Mouse (Mus musculus) limb, embryonic 14.5 days (tissue): ENCODE measurements around the gene Ttc7. TPM values are rescaled to one million over a fixed set of nuclear protein-coding genes. Genes with fewer than 3 reads are reported as not detected.

Experiments used
- ATAC-seq: fragments of 200-750 bp; cut with Nextera tagmentation; 2 replicates; pipeline ENCODE4 v1.8.0; 2017; ENCODE audit warnings: low read depth, moderate number of reproducible peaks, moderate TSS enrichment; ENCODE audit not compliant: low FRiP score
- DNase-seq: peaks from one replicate; pipeline ENCODE4 v3.0.0-alpha.2; 2015; ENCODE audit warnings: low spot score
- H3K27ac ChIP-seq: fragments of 300-500 bp; sonication (generic); replicated peaks from 2 replicates; pipeline ENCODE4 v1.5.1; 2014; ENCODE audit warnings: low read depth, mild to moderate bottlenecking, low read length, moderate library complexity, mixed read lengths
- H3K27me3 ChIP-seq: fragments of 300-500 bp; sonication (generic); 2 replicates; pipeline ENCODE4 v1.6.1; 2014; ENCODE audit warnings: low read length, mixed read lengths; ENCODE audit not compliant: control insufficient read depth, insufficient read depth
- H3K36me3 ChIP-seq: fragments of 300-500 bp; sonication (generic); 2 replicates; pipeline ENCODE4 v1.6.1; 2014; ENCODE audit warnings: mild to moderate bottlenecking, low read length, moderate library complexity, mixed read lengths; ENCODE audit not compliant: control insufficient read depth, insufficient read depth
- H3K4me1 ChIP-seq: fragments of 300-500 bp; sonication (generic); 2 replicates; pipeline ENCODE4 v1.6.1; 2014; ENCODE audit warnings: antibody characterized with exemption, low read length, mixed read lengths; ENCODE audit not compliant: control insufficient read depth, insufficient read depth
- H3K4me2 ChIP-seq: fragments of 300-500 bp; sonication (generic); replicated peaks from 2 replicates; pipeline ENCODE4 v1.6.1; 2014; ENCODE audit warnings: low read depth, mild to moderate bottlenecking, low read length, moderate library complexity; ENCODE audit not compliant: severe bottlenecking
- H3K4me3 ChIP-seq: fragments of 300-500 bp; sonication (generic); replicated peaks from 2 replicates; pipeline ENCODE4 v1.5.1; 2014; ENCODE audit warnings: low read length
- H3K9ac ChIP-seq: fragments of 300-500 bp; sonication (generic); 2 replicates; pipeline ENCODE4 v1.6.1; 2014; ENCODE audit warnings: mild to moderate bottlenecking, low read depth, low read length, moderate library complexity; ENCODE audit not compliant: severe bottlenecking
- H3K9me3 ChIP-seq: fragments of 300-500 bp; sonication (generic); 2 replicates; pipeline ENCODE4 v1.6.1; 2016; ENCODE audit warnings: low read length; ENCODE audit not compliant: control insufficient read depth
- POLR2A ChIP-seq: fragments of 200-500 bp; IDR thresholded peaks from 2 replicates; pipeline ENCODE4 v1.8.0; 2012; ENCODE audit warnings: inconsistent platforms, mild to moderate bottlenecking, moderate library complexity, borderline replicate concordance; ENCODE audit not compliant: insufficient read depth, insufficient read length; ENCODE audit errors: extremely low read depth
- WGBS: fragments of 180-500 bp; shearing (Covaris S2); extraction: QIAGEN DNeasy Blood & Tissue Kit; methylation state at CpG from one replicate; pipeline ENCODE4 v1.1.7; 2014; 5-methylcytosine and 5-hydroxymethylcytosine counted together
- polyA plus RNA-seq, 2 experiments: library from polyadenylated mRNA; depleted of rRNA in 1 of 2; stranded (reverse) in 1 of 2; unstranded in 1 of 2; fragments of >200 nt; fragmentation: Nextera tagmentation in 1 of 2; extraction: Ambion mirVana in 1 of 2; gene quantifications; 2 replicates each; pipeline versions ENCODE4 v1.2.1 to v1.2.3; 2012 to 2014

Ttc7 gene
- polyA plus RNA-seq, 2 experiments, result 7.8 to 9.4 TPM

DNA sequence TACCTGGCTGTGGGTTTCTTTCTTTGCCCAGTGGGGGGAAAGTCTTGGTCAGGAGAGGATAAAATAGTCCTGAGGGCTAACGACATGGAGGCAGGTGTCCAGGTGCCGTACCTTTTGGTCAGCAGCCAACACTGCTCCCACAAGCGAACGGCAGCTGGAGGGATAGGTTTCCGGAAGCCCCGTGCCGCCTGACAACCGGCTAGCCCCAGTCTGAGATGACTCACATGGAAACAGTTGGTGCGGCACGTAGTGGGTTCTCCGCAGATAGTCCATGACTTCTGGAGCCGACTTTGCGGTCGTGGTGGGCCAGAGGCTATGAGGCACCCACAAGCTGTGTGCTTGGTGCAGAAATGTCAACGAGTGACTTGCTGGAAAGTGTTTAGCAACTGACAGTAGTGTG, 81.4 kb downstream of the Ttc7 start:
- Histone ChIP-seq H3K36me3 (no peaks in the 10 kb centered on the region), H3K27ac (no peak overlapping the region), H3K4me3 (no peak overlapping the region), H3K4me1 (peaks cover 29% of the 10 kb centered on the region), H3K9ac (no peak overlapping the region), H3K27me3 (no peaks in the 10 kb centered on the region), H3K4me2 (no peak overlapping the region), H3K9me3 (no peaks in the 10 kb centered on the region)
- DNase-seq (no peak), ATAC-seq (no peak)
- WGBS, result 76% methylated on average over 15 of the region's 15 CpGs
- no peak for TF ChIP-seq POLR2A

DNA sequence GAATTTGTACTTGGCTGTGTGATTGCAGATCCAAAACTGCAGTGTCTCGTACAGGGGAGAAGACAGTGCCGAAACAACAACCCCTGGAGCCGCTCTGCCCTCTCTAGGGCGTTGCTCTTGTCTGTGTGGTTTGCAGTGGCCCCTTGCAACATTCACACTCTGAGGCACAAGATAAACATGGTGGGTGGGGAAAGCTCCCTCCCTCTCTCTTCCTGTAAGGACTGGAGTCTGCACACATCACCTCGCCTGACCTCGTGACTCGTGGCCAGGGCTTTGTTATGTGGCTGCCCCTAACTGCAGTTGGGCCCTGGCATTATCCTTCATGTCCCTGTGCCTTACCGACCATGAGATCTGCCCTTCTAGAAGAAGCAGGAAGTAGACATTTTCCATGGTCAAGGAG, 82.6 kb downstream of the Ttc7 start:
- ATAC-seq, result no peak
- Histone ChIP-seq H3K36me3 (no peaks in the 10 kb centered on the region), H3K9ac (no peak overlapping the region), H3K4me1 (peaks cover 33% of the 10 kb centered on the region), H3K9me3 (no peaks in the 10 kb centered on the region), H3K4me2 (no peak overlapping the region), H3K27me3 (no peaks in the 10 kb centered on the region), H3K4me3 (no peak overlapping the region), H3K27ac (no peak overlapping the region)
- 67% methylated on average over 8 of the region's 8 CpGs for WGBS
- no peak for DNase-seq
- no peak for TF ChIP-seq POLR2A

DNA sequence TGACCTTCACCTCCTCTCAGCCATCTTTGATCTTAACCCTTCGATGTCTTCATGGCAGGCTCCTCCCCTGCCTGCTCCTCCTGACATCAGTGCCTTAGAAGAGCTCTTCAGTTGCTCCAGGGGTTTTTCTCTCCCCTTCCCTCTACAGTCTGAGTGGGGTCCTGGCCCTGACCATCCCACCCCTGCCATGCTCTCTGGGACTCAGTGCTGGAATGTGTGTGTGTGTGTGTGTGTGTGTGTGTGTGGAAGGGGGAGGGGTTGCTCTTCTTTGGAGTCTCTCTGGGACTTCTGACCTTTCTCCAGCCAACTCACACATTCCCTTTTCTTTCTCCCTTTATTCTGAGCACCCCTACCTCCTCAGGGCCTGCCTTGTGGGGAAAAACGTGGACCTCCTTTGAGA, 83.8 kb downstream of the Ttc7 start:
- no peak for ATAC-seq
- TF ChIP-seq POLR2A, result no peak
- H3K36me3 ChIP-seq, result no peaks in the 10 kb centered on the region
- no peak overlapping the region for H3K27ac ChIP-seq
- no peak overlapping the region for H3K9ac ChIP-seq
- 11% methylated on average over 2 of the region's 2 CpGs for WGBS
- no peaks in the 10 kb centered on the region for H3K9me3 ChIP-seq
- no peak for DNase-seq
- H3K4me3 ChIP-seq, result no peak overlapping the region
- no peak overlapping the region for H3K4me2 ChIP-seq
- peaks cover 26% of the 10 kb centered on the region for H3K4me1 ChIP-seq
- no peaks in the 10 kb centered on the region for H3K27me3 ChIP-seq

- no peaks in the 10 kb centered on the region for H3K9me3 ChIP-seq
- 14% methylated on average over 4 of the region's 4 CpGs for WGBS
- no peak overlapping the region for H3K9ac ChIP-seq
- ATAC-seq (no peak), DNase-seq (no peak)
- H3K27ac ChIP-seq, result no peak overlapping the region
- H3K4me1 ChIP-seq, result peaks cover 26% of the 10 kb centered on the region
- H3K27me3 ChIP-seq, result no peaks in the 10 kb centered on the region
- no peak for TF ChIP-seq POLR2A
- H3K4me2 ChIP-seq, result no peak overlapping the region
- H3K4me3 ChIP-seq, result no peak overlapping the region
- no peaks in the 10 kb centered on the region for H3K36me3 ChIP-seq
These were observed 84.5 kb downstream of the Ttc7 start for GRCm38 (mm10) chr17:87367228-87367627.

GRCm38 (mm10) chr17:87367640-87368039, 85.0 kb downstream of the Ttc7 start:
- H3K9ac ChIP-seq, result no peak overlapping the region
- H3K27ac ChIP-seq, result no peak overlapping the region
- WGBS, result 57% methylated on average over 2 of the region's 3 CpGs
- H3K27me3 ChIP-seq, result no peaks in the 10 kb centered on the region
- H3K4me1 ChIP-seq, result peaks cover 26% of the 10 kb centered on the region
- no peak overlapping the region for H3K4me3 ChIP-seq
- H3K4me2 ChIP-seq, result no peak overlapping the region
- ATAC-seq (no peak), DNase-seq (peak; percentile 56)
- no peaks in the 10 kb centered on the region for H3K36me3 ChIP-seq
- H3K9me3 ChIP-seq, result no peaks in the 10 kb centered on the region
- TF ChIP-seq POLR2A, result no peak

DNA sequence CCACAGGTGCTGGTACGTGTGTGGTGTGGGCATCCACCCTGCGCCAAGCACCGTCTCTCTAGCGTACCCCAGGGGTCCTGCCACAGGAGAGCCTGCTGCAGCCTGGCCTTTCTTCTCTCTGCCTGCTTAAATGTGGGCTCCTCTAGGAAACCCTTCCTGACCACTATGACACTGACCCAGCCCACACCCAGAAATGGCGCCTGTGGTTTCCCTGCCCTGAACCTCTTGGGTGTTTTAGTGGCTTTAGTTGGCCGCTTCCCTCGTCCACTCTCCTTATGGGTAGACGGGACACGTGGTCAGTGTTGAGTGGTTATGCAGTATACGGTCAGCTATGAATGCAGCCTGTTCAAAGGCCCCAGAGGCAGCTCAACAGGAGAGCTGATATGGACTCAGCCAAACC, 85.8 kb downstream of the Ttc7 start:
- H3K27me3 ChIP-seq, result no peaks in the 10 kb centered on the region
- no peak overlapping the region for H3K27ac ChIP-seq
- no peak overlapping the region for H3K4me2 ChIP-seq
- 74% methylated on average over 10 of the region's 10 CpGs for WGBS
- H3K4me3 ChIP-seq, result no peak overlapping the region
- no peaks in the 10 kb centered on the region for H3K9me3 ChIP-seq
- DNase-seq (no peak), ATAC-seq (no peak)
- TF ChIP-seq POLR2A, result no peak
- H3K9ac ChIP-seq, result no peak overlapping the region
- peaks cover 26% of the 10 kb centered on the region for H3K4me1 ChIP-seq
- no peaks in the 10 kb centered on the region for H3K36me3 ChIP-seq
